Mouse (Mus musculus): ENCODE measurements around the gene Fam43b. TPM values are rescaled to one million over a fixed set of nuclear protein-coding genes. Genes with fewer than 3 reads are reported as not detected.

Fam43b gene
- polyA plus RNA-seq, 1 experiment from 2014 or later: 15.9 TPM

DNA sequence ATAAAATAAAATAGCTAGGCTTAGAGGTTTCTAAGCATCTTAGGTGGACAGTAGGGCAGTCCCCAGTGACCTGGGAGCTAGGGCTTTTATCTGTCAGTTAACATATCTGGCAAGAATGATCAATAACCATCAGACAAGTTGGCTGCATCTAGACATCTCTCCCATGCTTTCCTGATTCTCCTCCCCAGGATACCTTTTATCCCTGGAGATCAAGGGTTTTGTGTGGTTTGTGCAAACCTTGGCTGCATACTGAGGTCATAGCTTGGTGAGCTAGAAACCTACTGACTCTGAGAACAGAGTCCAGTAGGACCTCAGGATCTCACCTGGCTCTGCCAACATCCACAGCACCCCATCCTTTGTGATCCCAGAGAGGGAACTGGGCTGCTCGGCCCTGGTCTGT, 49.0 kb downstream of the Fam43b start:
- no peaks in the 10 kb centered on the region for H3K27me3 ChIP-seq (ENCODE audit: control insufficient read depth, insufficient read depth, low read depth, low read length)
- no peak overlapping the region for H3K4me3 ChIP-seq (ENCODE audit: low read depth, low read length)
- H3K9me3 ChIP-seq (replicated peaks; ENCODE audit: control insufficient read depth, low read length, poor library complexity, severe bottlenecking): no peaks in the 10 kb centered on the region
- WGBS: 54% methylated on average over 1 of the region's 1 CpGs
- H3K27ac ChIP-seq (ENCODE audit: low read length): no peak overlapping the region
- H3K36me3 ChIP-seq (ENCODE audit: control insufficient read depth, insufficient read depth, low read length): no peaks in the 10 kb centered on the region
- H3K4me2 ChIP-seq (ENCODE audit: low read length): no peak overlapping the region
- no peak for ATAC-seq
- no peak overlapping the region for H3K9ac ChIP-seq (ENCODE audit: low read depth, low read length)
- H3K4me1 ChIP-seq (ENCODE audit: control insufficient read depth, insufficient read depth, low read length): no peaks in the 10 kb centered on the region

DNA sequence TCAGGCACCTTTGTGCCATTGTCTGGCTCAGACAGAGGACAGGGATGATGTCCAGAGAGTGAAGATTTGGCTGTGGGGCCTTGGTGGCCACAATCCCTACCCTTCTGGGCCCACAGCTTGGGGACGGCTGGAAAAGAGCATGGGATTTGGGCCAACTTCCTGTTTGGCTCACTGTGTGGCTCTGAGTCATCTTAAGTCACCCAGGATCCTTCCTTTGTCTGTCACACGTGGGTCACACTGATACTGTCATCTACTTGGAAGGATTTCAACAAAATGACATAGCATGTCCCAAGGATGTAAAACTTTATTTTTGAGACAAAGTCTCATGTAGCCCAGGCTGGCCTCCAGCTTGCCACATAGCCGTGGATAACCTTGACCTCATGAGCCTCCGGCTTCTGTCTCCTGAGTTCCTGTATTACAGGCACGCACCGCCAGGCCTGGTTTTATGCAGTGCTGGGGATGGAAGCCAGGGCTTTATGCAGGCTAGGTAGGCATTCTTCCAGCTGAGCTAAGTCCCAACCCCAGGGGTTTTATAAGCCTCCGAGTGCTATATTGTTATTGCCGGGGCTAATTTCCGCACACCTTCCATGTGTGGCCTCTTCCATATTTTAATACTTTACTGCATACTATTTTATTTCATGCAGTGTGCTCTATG, 51.3 kb downstream of the Fam43b start:
- H3K4me1 ChIP-seq (ENCODE audit: control insufficient read depth, insufficient read depth, low read length): no peaks in the 10 kb centered on the region
- no peak overlapping the region for H3K9ac ChIP-seq (ENCODE audit: low read depth, low read length)
- no peak overlapping the region for H3K4me2 ChIP-seq (ENCODE audit: low read length)
- H3K27ac ChIP-seq (ENCODE audit: low read length): no peak overlapping the region
- no peak for ATAC-seq
- no peaks in the 10 kb centered on the region for H3K27me3 ChIP-seq (ENCODE audit: control insufficient read depth, insufficient read depth, low read depth, low read length)
- no peaks in the 10 kb centered on the region for H3K9me3 ChIP-seq (replicated peaks; ENCODE audit: control insufficient read depth, low read length, poor library complexity, severe bottlenecking)
- no peaks in the 10 kb centered on the region for H3K36me3 ChIP-seq (ENCODE audit: control insufficient read depth, insufficient read depth, low read length)
- no peak overlapping the region for H3K4me3 ChIP-seq (ENCODE audit: low read depth, low read length)
- 70% methylated on average over 9 of the region's 9 CpGs for WGBS

Other genes with a start within 250 kb of the Fam43b start
- 199 and 209 TPM in 2 replicates for gene Hp1bp3, start 180.2 kb downstream of the Fam43b start, polyA plus RNA-seq (2015; fragmentation: Nextera tagmentation; extraction: Ambion mirVana)
- 16.7 and 20.3 TPM in 2 replicates for gene Sh2d5, start 146.1 kb downstream of the Fam43b start, polyA plus RNA-seq (2015; fragmentation: Nextera tagmentation; extraction: Ambion mirVana)
- gene Kif17, start 146.1 kb downstream of the Fam43b start, polyA plus RNA-seq (2015; fragmentation: Nextera tagmentation; extraction: Ambion mirVana): 3.4 and 4.0 TPM in 2 replicates
- 201 and 208 TPM in 2 replicates for gene Ddost, start 91.8 kb downstream of the Fam43b start, polyA plus RNA-seq (2015; fragmentation: Nextera tagmentation; extraction: Ambion mirVana)
- 95.4 and 103 TPM in 2 replicates for gene Pink1, start 70.2 kb downstream of the Fam43b start, polyA plus RNA-seq (2015; fragmentation: Nextera tagmentation; extraction: Ambion mirVana)
- gene Cda, start 28.5 kb downstream of the Fam43b start, polyA plus RNA-seq (2015; fragmentation: Nextera tagmentation; extraction: Ambion mirVana): 4.4 and 4.8 TPM in 2 replicates
- gene Mul1, start 38.1 kb upstream of the Fam43b start, polyA plus RNA-seq (2015; fragmentation: Nextera tagmentation; extraction: Ambion mirVana): 18.3 and 20.1 TPM in 2 replicates
- 18.2 and 18.7 TPM in 2 replicates for gene Camk2n1, start 57.8 kb upstream of the Fam43b start, polyA plus RNA-seq (2015; fragmentation: Nextera tagmentation; extraction: Ambion mirVana)
- 2.3 and 2.8 TPM in 2 replicates for gene Vwa5b1, start 239.4 kb upstream of the Fam43b start, polyA plus RNA-seq (2015; fragmentation: Nextera tagmentation; extraction: Ambion mirVana)

Data from midbrain, embryonic 16.5 days (tissue).